Mouse (Mus musculus): ENCODE measurements around the gene Dapk2. TPM values are rescaled to one million over a fixed set of nuclear protein-coding genes. Genes with fewer than 3 reads are reported as not detected.

The Dapk2 gene
- 1 to 10 TPM; 6.2 to 9.0 (median 8.1) TPM for total RNA-seq (2022)

DNA sequence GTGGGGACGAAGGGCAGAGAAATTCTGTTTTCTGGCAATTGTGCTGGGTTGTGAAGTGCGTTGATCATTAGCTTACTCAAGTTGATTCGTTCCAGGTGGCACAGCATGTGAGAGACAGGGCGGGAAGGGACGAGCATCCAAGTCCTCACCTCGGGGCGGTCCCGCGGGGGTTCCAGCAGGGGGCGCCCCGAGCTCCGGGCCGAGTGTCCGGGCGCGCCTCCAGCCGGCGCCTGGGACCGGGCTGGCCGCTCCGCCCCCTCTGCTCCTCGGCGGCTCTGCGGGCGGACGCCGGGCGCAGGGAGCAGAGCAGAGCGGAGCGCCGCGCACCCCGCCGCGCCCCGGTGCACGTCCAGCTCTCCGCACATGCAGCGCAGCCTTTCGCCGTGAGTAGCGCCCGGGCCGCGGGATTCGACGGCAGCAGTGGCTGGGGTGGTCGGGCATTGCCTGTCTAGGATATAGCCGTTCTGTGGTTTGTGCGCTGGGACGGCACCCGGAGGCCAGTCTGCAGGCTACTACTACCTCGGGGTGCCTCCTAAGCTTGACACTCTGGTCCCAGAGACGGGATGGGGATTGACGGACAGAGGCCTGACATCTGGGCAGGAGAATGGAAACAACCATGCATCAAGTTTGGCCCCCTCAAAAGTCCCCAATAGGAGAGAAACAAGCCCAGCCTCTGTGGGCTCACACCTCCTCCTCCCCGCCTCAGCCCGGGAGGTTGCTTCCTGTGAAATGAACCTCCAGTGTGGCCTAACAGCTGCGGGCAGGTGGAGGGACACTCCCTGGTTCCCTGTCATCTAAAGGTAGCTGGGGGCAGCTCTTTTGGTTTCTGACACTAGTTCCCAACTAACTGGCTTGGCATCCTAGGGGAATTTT is at the start of gene Dapk2:
Dapk2 (plus strand) TSS at position 266 of the 873 bp plus-strand sequence.
- peak; percentile 67 for DNase-seq

GRCm38 (mm10) chr9:66109574-66109973 is 48.4 kb upstream of the Dapk2 start:
- no peak for DNase-seq

GRCm38 (mm10) chr9:66110126-66110525 is 47.9 kb upstream of the Dapk2 start:
- no peak for DNase-seq

DNA sequence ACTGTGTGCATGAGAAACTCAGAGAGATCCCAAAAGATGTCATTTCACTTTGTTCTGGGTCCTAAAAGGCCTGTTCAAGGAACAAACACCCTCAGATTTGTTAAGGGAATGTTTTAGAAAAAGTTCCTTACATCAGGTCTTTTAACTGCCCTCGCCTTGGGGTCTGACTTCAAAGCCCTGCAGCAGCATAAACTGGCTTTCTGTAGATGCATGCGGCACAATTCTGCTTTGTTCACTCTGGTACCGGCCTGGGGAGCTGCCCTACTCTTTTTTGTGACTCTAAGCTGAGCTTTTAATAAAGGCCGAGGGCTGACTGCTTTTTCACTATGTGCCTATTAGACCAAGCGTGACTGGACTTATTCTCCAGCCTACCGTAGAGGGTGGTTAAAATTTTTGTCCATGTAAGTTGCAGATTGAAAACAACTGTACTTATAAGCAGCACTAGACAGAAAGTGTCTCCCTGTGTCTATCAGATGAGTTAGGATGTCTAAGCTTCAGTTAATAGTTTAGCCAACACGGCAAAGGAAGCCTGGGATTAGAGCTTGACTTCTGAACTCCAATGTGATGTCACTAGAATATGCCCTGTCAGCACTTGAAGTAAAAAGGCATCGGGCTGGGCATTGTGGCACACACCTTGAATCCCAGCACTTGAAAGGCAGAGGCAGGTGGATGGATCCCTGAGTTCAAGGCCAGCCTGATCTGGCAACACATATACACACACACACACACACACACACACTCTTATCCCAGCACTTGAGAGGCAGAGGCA is 47.2 kb upstream of the Dapk2 start:
- no peak for DNase-seq

- DNase-seq = no peak
Observed at GRCm38 (mm10) chr9:66114341-66114740, 43.7 kb upstream of the Dapk2 start.

DNA sequence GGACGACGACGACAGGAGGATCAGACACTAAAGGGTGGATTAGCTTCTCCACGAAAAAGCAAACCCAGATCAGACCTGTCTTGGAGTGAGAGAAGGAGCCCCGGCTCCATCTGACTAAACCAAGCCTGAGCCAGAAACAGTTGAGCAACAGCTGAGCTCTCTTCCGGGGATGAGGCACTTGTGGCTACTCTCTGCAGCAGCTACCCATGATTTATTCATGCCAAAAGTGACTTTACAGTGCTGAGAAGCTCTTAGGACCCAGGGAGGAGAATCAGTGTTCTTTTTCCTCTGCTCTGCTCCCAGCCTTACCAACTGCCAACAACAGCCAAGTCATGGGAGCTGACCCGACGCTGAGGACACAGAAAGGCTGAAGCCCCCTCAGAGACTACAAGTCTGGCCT is 41.1 kb upstream of the Dapk2 start:
- peak; percentile 41 for DNase-seq

DNA sequence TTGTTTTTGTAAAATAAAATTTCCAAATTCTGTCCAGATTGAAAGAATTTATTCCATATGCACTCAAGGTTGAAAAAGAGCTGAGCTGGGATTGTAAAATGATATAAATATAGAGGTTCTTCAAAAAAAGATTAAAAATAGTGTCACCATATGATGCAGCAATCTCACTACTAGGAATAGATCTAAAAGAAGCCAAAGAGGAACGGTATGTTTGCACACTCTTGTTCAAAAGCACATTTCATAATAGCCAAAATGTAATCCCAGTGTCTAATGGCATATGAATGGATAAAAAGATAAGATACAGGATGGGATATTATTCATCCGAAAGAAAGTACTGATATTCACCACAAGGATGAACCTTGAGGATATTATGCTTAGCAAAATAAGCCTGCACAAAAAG is 38.5 kb upstream of the Dapk2 start:
- no peak for DNase-seq

DNA sequence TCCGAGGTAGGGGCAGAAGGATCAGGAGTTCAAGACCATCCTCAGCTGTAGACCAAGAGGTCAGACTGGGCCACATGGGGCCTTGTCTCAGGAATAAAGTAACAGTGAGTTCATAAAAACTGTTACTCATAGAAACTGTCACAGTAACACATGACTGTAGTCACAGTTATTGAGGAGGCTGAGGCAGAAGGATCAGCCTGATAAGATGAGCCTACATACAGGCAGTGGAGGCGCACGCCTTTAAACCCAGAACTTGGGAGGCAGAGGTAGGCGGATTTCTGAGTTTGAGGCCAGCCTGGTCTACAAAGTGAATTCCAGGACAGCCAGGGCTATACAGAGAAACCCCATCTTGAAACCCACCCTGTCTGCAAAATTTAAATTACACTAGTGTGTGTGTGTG is 37.9 kb upstream of the Dapk2 start:
- no peak for DNase-seq

DNA sequence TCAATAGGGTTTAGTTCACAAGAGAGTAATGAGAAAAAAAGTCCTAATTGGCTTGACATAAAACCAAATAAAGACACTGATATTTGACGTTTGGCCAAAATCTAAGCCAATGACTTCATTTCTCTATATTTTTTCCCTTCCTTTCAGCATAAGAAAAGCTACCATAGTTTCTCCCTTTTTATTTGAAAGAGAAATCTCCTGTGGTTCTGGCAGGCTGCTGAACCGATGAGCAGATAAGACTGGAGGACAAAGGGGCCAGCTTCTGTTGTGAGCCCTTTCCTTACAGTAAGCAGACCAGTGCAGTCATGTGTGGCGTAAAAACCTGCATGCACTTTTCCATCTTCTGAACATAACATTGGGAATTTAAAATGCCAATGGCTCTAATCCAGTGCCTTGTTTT is 37.1 kb upstream of the Dapk2 start:
- no peak for DNase-seq

DNA sequence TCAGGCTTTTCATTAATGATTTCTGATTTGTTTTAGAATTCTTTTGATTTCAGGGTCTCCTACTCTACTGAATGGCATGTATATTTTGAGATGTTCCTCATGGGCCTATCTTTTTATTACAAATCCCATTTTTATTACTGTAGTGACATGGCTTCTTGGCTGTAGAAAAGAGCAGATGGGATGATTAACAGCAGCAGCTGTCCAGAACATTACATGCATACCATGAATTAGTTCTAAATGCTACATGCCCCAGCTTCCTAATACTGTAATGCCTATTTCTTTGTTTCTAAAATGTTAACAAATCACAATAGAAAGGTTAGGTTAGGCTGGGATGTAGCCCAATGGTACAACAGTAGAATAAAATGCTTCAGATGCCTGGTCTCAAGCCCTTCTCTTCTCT is 36.6 kb upstream of the Dapk2 start:
- no peak for DNase-seq

DNA sequence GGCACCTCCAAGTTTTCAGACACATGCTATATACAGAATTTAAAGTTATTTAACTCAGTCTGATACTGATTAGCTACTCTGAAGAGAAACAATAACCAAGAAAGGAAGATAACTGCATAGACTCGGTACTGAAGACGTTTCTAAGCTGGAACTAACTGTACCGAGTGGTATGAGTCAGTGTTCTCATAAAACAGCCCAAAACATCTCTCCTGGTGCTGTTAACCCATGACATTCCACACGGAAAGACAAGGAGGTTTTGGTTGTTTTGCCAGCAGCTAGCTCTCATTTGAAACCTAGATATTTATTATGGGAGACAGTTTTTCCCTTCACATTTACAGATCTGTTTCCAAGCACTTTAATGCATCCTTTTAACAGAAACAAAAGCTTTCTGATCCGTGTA is 34.4 kb upstream of the Dapk2 start:
- no peak for DNase-seq

GRCm38 (mm10) chr9:66124111-66124531 is 33.9 kb upstream of the Dapk2 start:
- peak; percentile 21 for DNase-seq

DNA sequence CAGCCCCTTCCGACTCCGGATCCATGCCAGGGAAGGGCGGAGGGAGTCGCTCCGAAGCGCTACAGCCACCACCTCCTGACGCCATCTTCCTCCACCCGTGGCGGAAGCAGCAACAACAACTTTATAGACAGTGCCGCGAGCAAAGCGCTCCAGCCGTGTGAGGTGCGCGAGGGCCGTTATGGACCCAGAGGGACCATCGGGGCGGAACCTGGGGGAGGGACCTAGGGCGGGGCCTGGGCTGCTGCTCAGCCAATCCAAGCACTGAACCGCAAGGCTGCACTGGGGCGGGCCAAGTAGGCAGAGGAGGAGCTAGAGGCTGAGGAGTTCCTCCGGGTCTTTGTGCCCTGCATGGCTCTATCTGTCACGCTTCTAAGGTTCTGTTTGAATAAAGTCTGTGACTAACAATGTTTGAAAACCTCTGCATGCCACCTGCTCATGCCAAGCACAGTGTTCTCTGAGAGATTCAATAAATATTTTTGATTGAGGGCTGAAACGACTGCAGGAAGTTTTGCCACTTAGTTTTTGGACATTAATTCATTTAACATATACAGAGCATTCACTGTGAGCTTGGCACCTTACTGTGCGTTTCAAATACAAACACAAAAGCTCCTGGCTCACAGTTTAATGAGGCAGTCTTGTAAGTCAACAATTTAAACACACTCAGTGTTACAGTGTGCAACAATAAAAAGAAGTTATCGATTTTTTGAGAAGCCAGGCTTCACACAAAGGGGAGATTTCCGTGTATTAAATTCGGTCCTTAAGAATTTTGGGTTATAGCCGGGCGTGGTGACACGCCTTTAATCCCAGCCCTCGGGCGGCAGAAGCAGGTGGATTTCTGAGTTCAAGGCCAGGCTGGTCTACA is 33.1 kb upstream of the Dapk2 start:
- DNase-seq = peak; percentile 98

GRCm38 (mm10) chr9:66125543-66126455 is 32.2 kb upstream of the Dapk2 start:
- no peak for DNase-seq

GRCm38 (mm10) chr9:66126456-66127192 is 31.4 kb upstream of the Dapk2 start, which contains the start of the genes Snx1 and Ciao2a:
Snx1 (minus strand) TSS chr9:66126587.
Ciao2a (plus strand) TSS chr9:66126611.
- DNase-seq = peak; percentile 94

- DNase-seq = peak; percentile 45
Observed at GRCm38 (mm10) chr9:66127193-66127546, 30.9 kb upstream of the Dapk2 start.

- no peak for DNase-seq
Observed at GRCm38 (mm10) chr9:66127884-66128283, 30.1 kb upstream of the Dapk2 start.

DNA sequence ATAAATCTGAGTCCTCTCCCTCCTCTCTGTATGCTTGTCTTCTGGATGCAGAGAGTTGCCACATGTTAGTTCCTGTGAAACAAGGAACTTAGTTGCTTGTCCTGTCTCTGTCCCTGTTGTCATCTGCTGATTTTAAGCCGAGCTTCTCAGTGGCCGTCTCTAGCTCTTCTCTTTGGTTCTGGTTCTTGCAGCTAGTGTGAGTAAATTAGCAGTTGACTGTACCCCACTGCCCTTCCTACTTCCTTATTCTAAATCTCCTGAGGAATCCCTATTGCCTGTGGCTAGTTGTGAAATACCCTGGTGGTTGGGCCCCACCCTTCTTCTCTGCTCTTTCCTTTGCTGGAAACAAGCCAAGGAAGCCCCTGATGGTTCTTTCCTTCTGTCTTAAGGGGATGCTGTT is 26.6 kb upstream of the Dapk2 start:
- no peak for DNase-seq

- no peak for DNase-seq
Observed at GRCm38 (mm10) chr9:66135967-66136366, 22.1 kb upstream of the Dapk2 start.

DNA sequence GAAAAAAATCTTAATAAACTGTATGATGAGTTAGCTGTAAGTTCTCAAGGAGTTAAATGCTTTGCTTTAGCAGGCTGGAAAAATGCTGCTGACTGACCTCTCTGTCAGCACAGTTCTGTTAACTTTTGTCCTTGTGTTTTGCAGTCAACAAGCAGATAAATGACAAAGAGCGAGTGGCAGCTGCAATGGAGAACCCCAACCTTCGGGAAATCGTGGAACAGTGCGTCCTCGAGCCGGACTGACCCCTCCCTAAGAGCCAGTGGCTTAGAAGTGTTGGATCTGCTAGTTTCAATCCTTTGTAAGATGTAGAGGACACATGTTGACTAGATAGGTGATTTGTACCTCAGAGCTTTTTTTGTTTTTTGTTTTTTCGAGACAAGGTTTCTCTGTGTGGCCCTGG is 19.8 kb upstream of the Dapk2 start:
- peak; percentile 69 for DNase-seq

DNA sequence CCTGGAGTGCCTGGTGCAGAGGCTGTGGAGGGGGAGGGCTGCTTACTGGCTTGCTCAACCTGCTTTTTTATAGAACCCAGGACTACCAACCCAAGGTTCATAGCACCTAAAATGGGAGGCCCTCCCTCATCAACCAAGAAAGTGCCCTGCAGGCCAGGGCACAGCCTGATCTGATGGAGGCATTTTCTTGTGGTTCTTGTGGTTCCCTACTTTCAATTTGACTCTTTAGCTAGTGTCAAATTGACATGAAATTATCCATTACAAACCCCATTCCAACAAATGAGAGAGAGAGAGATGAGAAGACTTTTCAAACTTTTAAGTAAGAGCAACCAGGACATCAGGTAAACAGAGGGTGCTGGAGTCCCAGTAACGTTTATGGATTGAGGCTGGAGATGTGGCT is 15.8 kb upstream of the Dapk2 start:
- DNase-seq = no peak

All from adrenal gland, adult 8-10 months (tissue).